Mouse (Mus musculus): Measurements from ENCODE around the gene Adcy6. TPM values are rescaled to one million over a fixed set of nuclear protein-coding genes. Genes with fewer than 3 reads are reported as not detected.

Gene Adcy6
- total and polyA plus RNA-seq, 3 experiments, result 76.0 to 77.3 TPM; not detected in 1

GRCm38 (mm10) chr15:98631493-98631892 is 21.6 kb upstream of the Adcy6 start (continued):
- no peak for TF ChIP-seq ETS1 (IDR thresholded peaks at IDR 0.05; ENCODE audit: low read depth, low read length)
- TF ChIP-seq ZNF384 (IDR thresholded peaks at IDR 0.05; ENCODE audit: low read depth, low read length), result peak; percentile 49; the same call in 1 of the 2 replicates

GRCm38 (mm10) chr15:98630540-98630939 is 20.7 kb upstream of the Adcy6 start, which contains the start of gene Cacnb3:
Gene Cacnb3, plus strand, starts transcription at chr15:98630840.
- H3K4me3 ChIP-seq (ENCODE audit: control insufficient read depth in 1 of 2, insufficient read depth in 1 of 2, low read depth in 2 of 2, low read length in 2 of 2), result peak within 1 kb of the TSS; percentile 49 to 50
- H3K27ac ChIP-seq (ENCODE audit: control insufficient read depth, low read depth, low read length), result no peak within 1 kb of the TSS
- H3K79me2 ChIP-seq (ENCODE audit: control insufficient read depth, insufficient read depth, low read length, poor library complexity), result no peaks in the 10 kb centered on the region; the same call in 1 of the 2 replicates
- no peak for DNase-seq (ENCODE audit: low read depth, low spot score)
- peaks cover 13 to 17% of the 10 kb centered on the region in 2 experiments for H3K27me3 ChIP-seq (ENCODE audit: control insufficient read depth in 1 of 2, insufficient read depth in 2 of 2, low read length in 2 of 2)
- H3K36me3 ChIP-seq (ENCODE audit: control insufficient read depth in 1 of 2, insufficient read depth in 2 of 2, low read length in 2 of 2), result peaks cover 0 to 11% of the 10 kb centered on the region in 2 experiments; a peak in 2 of 4 replicates
- H3K9ac ChIP-seq (ENCODE audit: control insufficient read depth, low read depth, low read length, poor library complexity, severe bottlenecking), result peak within 1 kb of the TSS; percentile 61
- peaks cover 0 to 17% of the 10 kb centered on the region in 2 experiments; a peak in 3 of 4 replicates for H3K4me1 ChIP-seq (ENCODE audit: control insufficient read depth in 1 of 2, insufficient read depth in 2 of 2, low read length in 2 of 2)
- TF ChIP-seq GATA1 (IDR thresholded peaks at IDR 0.05; ENCODE audit: low read depth, low read length) (no peak), JUND (IDR thresholded peaks at IDR 0.05; ENCODE audit: low read depth, low read length) (no peak), NELFE (IDR thresholded peaks at IDR 0.05; ENCODE audit: low read depth, low read length) (no peak), KAT2A (conservative IDR thresholded peaks at IDR 0.05; ENCODE audit: low read depth, low read length) (no peak), RCOR1 (IDR thresholded peaks at IDR 0.05; ENCODE audit: low read depth, low read length) (no peak), BHLHE40 (IDR thresholded peaks at IDR 0.05; ENCODE audit: borderline replicate concordance, low read depth, low read length) (no peak), UBTF (IDR thresholded peaks at IDR 0.05; ENCODE audit: borderline replicate concordance, insufficient read depth, low read depth, low read length) (no peak), MXI1 (IDR thresholded peaks at IDR 0.05; ENCODE audit: low read depth, low read length) (no peak)
- no peaks in the 10 kb centered on the region for H3K9me3 ChIP-seq (replicated peaks; ENCODE audit: insufficient read depth, low read length)

GRCm38 (mm10) chr15:98629464-98629863 is 19.6 kb upstream of the Adcy6 start:
- TF ChIP-seq USF1 (IDR thresholded peaks at IDR 0.05; ENCODE audit: low read depth, low read length) (no peak), ELF1 (IDR thresholded peaks at IDR 0.05; ENCODE audit: low read depth, low read length) (no peak), POLR2AphosphoS5 (IDR thresholded peaks at IDR 0.05; ENCODE audit: borderline replicate concordance, low read depth, low read length) (no peak), MEF2A (IDR thresholded peaks at IDR 0.05; ENCODE audit: extremely low read depth, insufficient replicate concordance, low read depth, low read length, poor library complexity, severe bottlenecking) (no peak), EP300 (IDR thresholded peaks at IDR 0.05; ENCODE audit: low read depth in 1 of 2, low read length in 2 of 2) (no peak), RCOR1 (IDR thresholded peaks at IDR 0.05; ENCODE audit: low read depth, low read length) (no peak), SIN3A (IDR thresholded peaks at IDR 0.05; ENCODE audit: low read length) (no peak), TCF12 (IDR thresholded peaks at IDR 0.05; ENCODE audit: low read depth, low read length) (no peak), KAT2A (conservative IDR thresholded peaks at IDR 0.05; ENCODE audit: low read depth, low read length) (no peak)
- H3K4me1 ChIP-seq (ENCODE audit: control insufficient read depth in 1 of 2, insufficient read depth in 2 of 2, low read length in 2 of 2), result peaks cover 0 to 14% of the 10 kb centered on the region in 2 experiments; a peak in 3 of 4 replicates
- H3K36me3 ChIP-seq (ENCODE audit: control insufficient read depth in 1 of 2, insufficient read depth in 2 of 2, low read length in 2 of 2), result peaks cover 0 to 11% of the 10 kb centered on the region in 2 experiments; a peak in 2 of 4 replicates
- no peak for DNase-seq (ENCODE audit: low read depth, low spot score)
- no peak overlapping the region for H3K27ac ChIP-seq (ENCODE audit: control insufficient read depth, low read depth, low read length)
- no peaks in the 10 kb centered on the region for H3K9me3 ChIP-seq (replicated peaks; ENCODE audit: insufficient read depth, low read length)
- H3K27me3 ChIP-seq (ENCODE audit: control insufficient read depth in 1 of 2, insufficient read depth in 2 of 2, low read length in 2 of 2), result peaks cover 15 to 22% of the 10 kb centered on the region in 2 experiments
- H3K9ac ChIP-seq (ENCODE audit: control insufficient read depth, low read depth, low read length, poor library complexity, severe bottlenecking), result no peak overlapping the region
- H3K4me3 ChIP-seq (ENCODE audit: control insufficient read depth in 1 of 2, insufficient read depth in 1 of 2, low read depth in 2 of 2, low read length in 2 of 2), result no peak overlapping the region
- H3K79me2 ChIP-seq (ENCODE audit: control insufficient read depth, insufficient read depth, low read length, poor library complexity), result no peaks in the 10 kb centered on the region
